Mouse (Mus musculus): ENCODE data around the gene Dynlrb1. TPM values are rescaled to one million over a fixed set of nuclear protein-coding genes. Genes with fewer than 3 reads are reported as not detected.

The Dynlrb1 gene
- polyA plus RNA-seq, 1 experiment from 2014 or later: 389 TPM

- H3K27ac ChIP-seq: no peak overlapping the region
- H3K4me3 ChIP-seq: no peak overlapping the region
- 82% methylated on average over 5 of the region's 5 CpGs for WGBS
- H3K27me3 ChIP-seq (ENCODE audit: insufficient read depth, poor library complexity, severe bottlenecking): no peaks in the 10 kb centered on the region
- no peaks in the 10 kb centered on the region for H3K36me3 ChIP-seq
- no peaks in the 10 kb centered on the region for H3K4me1 ChIP-seq
- no peak for DNase-seq (ENCODE audit: low spot score)
- H3K9me3 ChIP-seq: 0 out of 2 replicates have a peak, but pooled peaks cover 3% of the 10 kb centered on the region
These were observed 30.6 kb downstream of the Dynlrb1 start for GRCm38 (mm10) chr2:155266896-155267295.

DNA sequence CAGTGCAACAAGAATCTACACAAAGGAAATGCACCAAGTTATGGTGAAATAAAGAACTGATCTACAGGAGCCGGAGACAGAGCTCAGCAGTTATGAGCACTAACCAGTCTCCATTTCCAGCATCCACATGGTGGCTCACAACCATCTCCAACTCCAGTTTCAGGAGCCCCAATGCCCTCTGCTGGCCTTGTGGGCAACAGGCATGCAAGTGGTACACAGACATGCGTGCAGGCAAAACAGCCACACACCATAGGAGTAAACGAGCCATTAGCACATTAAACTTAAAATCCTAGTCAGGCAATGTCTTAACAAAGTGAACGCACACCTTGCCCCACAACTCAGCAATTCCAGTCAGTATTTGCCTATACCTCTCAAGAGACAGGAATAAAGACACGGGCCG, 35.6 kb downstream of the Dynlrb1 start:
- no peak overlapping the region for H3K4me3 ChIP-seq
- WGBS: 85% methylated on average over 6 of the region's 6 CpGs
- no peak for DNase-seq (ENCODE audit: low spot score)
- no peaks in the 10 kb centered on the region for H3K36me3 ChIP-seq
- no peak overlapping the region for H3K27ac ChIP-seq
- no peaks in the 10 kb centered on the region for H3K27me3 ChIP-seq (ENCODE audit: insufficient read depth, poor library complexity, severe bottlenecking)
- H3K9me3 ChIP-seq: no peaks in the 10 kb centered on the region
- H3K4me1 ChIP-seq: peaks cover 7% of the 10 kb centered on the region

DNA sequence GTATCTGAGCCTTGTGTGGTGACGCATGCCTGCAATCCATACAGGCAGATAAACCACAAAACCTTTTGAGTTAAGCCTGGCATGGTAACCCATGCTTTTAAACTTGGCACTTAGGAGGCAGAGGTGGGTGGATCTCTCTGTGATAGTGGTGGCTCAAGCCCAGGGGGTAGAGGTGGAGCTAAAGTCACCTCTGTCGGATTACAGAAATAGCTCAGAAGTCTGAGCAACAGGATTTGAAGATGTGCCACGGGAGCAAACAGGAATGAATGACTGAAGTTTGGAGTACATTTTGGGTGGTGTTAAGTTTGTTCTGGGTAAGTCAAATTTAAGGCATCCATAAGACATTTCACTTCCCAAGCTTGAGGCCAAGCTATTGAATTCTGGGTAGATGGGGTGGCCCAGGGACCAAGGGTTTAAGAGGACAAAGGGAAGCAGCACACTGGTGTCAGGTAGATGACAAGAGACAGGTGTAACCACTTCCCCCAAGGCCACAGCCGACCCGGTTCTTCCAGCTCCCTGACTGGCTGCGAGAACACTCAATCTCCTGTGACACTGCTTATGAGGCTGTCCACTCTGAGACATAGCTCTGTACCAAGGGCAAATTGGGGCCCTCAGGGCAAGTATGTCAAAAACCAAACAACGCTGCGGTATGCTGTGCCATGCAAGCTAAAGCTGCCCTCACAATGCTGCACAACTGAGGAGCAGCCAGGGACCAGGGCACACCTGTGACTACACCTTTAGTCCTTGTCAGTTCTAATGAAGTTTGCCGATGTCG, 36.2 kb downstream of the Dynlrb1 start:
- no peak for DNase-seq (ENCODE audit: low spot score)
- H3K4me3 ChIP-seq: no peak overlapping the region
- no peaks in the 10 kb centered on the region for H3K9me3 ChIP-seq
- H3K36me3 ChIP-seq: peaks cover 1% of the 10 kb centered on the region
- WGBS: 66% methylated on average over 10 of the region's 10 CpGs
- no peaks in the 10 kb centered on the region for H3K27me3 ChIP-seq (ENCODE audit: insufficient read depth, poor library complexity, severe bottlenecking)
- H3K27ac ChIP-seq: no peak overlapping the region
- peaks cover 13% of the 10 kb centered on the region for H3K4me1 ChIP-seq

DNA sequence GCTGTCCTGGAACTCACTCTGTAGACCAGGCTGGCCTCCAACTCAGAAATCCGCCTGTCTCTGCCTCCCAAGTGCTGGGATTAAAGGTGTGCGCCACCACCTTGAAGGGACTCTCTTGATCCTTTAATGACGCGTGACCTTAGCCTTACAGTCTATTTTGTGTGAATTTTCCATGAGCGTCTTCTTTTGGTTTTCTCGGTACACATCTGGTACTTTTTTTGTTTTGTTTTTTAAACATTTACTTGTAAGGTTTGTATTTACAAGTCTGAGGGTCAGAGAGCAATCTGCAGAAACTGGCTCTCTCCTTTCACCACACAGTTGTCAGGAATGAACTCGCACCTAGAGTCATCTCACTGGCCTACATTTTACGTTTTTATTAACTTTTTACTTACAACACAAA, 37.3 kb downstream of the Dynlrb1 start:
- no peak for DNase-seq (ENCODE audit: low spot score)
- peaks cover 16% of the 10 kb centered on the region for H3K4me1 ChIP-seq
- no peak overlapping the region for H3K27ac ChIP-seq
- no peaks in the 10 kb centered on the region for H3K27me3 ChIP-seq (ENCODE audit: insufficient read depth, poor library complexity, severe bottlenecking)
- WGBS: 85% methylated on average over 8 of the region's 8 CpGs
- H3K36me3 ChIP-seq: peaks cover 11% of the 10 kb centered on the region
- H3K4me3 ChIP-seq: no peak overlapping the region
- H3K9me3 ChIP-seq: no peaks in the 10 kb centered on the region

DNA sequence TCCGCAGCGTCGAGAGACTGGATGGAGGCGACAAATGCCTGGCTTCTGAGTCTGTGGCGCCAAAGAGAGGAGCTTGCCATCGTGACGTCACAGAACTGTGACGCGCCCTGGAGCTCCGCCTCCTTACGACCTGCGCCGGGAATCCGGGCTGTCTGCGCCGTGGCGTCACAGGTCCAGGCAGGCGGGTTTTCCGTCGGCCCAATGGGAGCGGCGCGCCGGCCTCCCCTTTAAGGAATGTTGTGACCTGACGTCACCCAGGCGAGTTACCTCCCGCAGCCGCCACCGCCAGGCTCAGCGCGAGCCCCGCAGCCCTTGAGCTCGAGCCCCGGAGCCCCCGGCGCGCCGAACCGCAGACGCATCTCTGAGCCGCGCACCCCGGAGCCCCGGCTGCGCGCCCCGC, 39.9 kb downstream of the Dynlrb1 start, which contains the start of gene Map1lc3a:
TSS of gene Map1lc3a (plus strand) at position 103 of the 400 bp plus-strand sequence.
- H3K4me3 ChIP-seq: peak within 1 kb of the TSS; percentile 91
- peak within 1 kb of the TSS; percentile 96 for H3K27ac ChIP-seq

GRCm38 (mm10) chr2:155276621-155277175, 40.4 kb downstream of the Dynlrb1 start:
- DNase-seq (ENCODE audit: low spot score): peak; percentile 90
- peaks cover 16% of the 10 kb centered on the region for H3K4me1 ChIP-seq
- no peaks in the 10 kb centered on the region for H3K9me3 ChIP-seq
- peaks cover 26% of the 10 kb centered on the region for H3K36me3 ChIP-seq
- under 1% methylated on average over 48 of the region's 49 CpGs for WGBS
- peak overlapping the region; percentile 91 for H3K4me3 ChIP-seq
- no peaks in the 10 kb centered on the region for H3K27me3 ChIP-seq (ENCODE audit: insufficient read depth, poor library complexity, severe bottlenecking)
- H3K27ac ChIP-seq: peak overlapping the region; percentile 96

More for the DNA sequence above, 39.9 kb downstream of the Dynlrb1 start, which contains the start of gene Map1lc3a:
- WGBS: under 1% methylated on average over 47 of the region's 47 CpGs
- peak; percentile 96 for DNase-seq (ENCODE audit: low spot score)
- no peaks in the 10 kb centered on the region for H3K27me3 ChIP-seq (ENCODE audit: insufficient read depth, poor library complexity, severe bottlenecking)
- peaks cover 16% of the 10 kb centered on the region for H3K4me1 ChIP-seq
- no peaks in the 10 kb centered on the region for H3K9me3 ChIP-seq
- H3K36me3 ChIP-seq: peaks cover 26% of the 10 kb centered on the region

DNA sequence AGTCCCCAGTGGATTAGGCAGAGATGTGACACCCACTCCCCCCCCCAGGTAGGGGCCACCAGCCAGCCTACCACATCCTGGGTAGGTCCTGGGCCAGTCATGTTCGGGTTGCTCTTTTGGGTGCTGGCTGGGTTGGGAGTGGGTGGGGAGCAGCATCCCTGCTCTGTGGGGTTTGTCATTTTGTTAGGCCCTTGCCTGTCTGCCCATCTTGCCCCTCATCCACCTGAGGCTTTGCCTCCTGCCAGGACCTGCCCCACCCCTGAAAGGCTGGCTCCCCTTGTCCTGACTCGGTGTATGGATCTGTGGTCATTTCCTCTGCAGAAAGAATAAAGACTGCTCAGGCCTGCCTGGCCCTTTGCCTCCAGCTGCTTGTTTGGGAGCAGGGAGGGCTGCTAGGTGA, 41.4 kb downstream of the Dynlrb1 start:
- peak overlapping the region; percentile 96 for H3K27ac ChIP-seq
- no peak for DNase-seq (ENCODE audit: low spot score)
- H3K36me3 ChIP-seq: peaks cover 29% of the 10 kb centered on the region
- WGBS: 86% methylated on average over 2 of the region's 2 CpGs
- peaks cover 14% of the 10 kb centered on the region for H3K4me1 ChIP-seq
- H3K27me3 ChIP-seq (ENCODE audit: insufficient read depth, poor library complexity, severe bottlenecking): no peaks in the 10 kb centered on the region
- no peaks in the 10 kb centered on the region for H3K9me3 ChIP-seq
- peak overlapping the region; percentile 91; the same call in 1 of the 2 replicates for H3K4me3 ChIP-seq

- Histone ChIP-seq H3K4me3 (no peak overlapping the region), H3K4me1 (peaks cover 12% of the 10 kb centered on the region), H3K27me3 (ENCODE audit: insufficient read depth, poor library complexity, severe bottlenecking) (no peaks in the 10 kb centered on the region), H3K36me3 (peaks cover 32% of the 10 kb centered on the region), H3K9me3 (no peaks in the 10 kb centered on the region), H3K27ac (no peak overlapping the region)
- DNase-seq (ENCODE audit: low spot score): no peak
- WGBS: 94% methylated on average over 7 of the region's 7 CpGs
These were observed 42.0 kb downstream of the Dynlrb1 start for GRCm38 (mm10) chr2:155278361-155278760.

DNA sequence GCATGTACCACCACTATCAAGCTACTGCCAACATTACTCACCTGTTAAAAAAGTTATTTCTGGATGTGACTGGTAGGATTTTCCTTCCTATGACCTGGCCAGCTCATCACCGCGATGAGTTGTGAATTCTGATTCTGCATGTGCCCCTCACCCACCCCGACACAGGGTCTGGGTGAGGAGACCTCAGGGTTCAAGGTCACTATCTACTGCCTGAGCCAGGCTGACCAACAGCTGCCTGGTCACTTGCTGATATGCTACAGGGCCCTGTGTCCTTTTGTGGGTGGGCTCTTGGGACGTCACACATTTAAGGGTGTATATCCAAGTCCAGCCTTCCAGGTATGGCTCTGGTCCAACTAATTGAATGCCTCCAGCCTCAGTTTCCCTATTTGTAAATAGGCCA, 42.8 kb downstream of the Dynlrb1 start:
- H3K9me3 ChIP-seq: no peaks in the 10 kb centered on the region
- DNase-seq (ENCODE audit: low spot score): no peak
- H3K4me3 ChIP-seq: no peak overlapping the region
- peaks cover 39% of the 10 kb centered on the region for H3K36me3 ChIP-seq
- 89% methylated on average over 4 of the region's 4 CpGs for WGBS
- no peak overlapping the region for H3K27ac ChIP-seq
- H3K27me3 ChIP-seq (ENCODE audit: insufficient read depth, poor library complexity, severe bottlenecking): no peaks in the 10 kb centered on the region
- H3K4me1 ChIP-seq: peaks cover 12% of the 10 kb centered on the region

- 71% methylated on average over 2 of the region's 2 CpGs for WGBS
- Histone ChIP-seq H3K36me3 (peaks cover 44% of the 10 kb centered on the region), H3K4me3 (no peak overlapping the region)
These were observed 43.8 kb downstream of the Dynlrb1 start for GRCm38 (mm10) chr2:155280116-155280515.

GRCm38 (mm10) chr2:155283793-155284192, 47.5 kb downstream of the Dynlrb1 start:
- peaks cover 31% of the 10 kb centered on the region for H3K36me3 ChIP-seq
- WGBS: 87% methylated on average over 4 of the region's 4 CpGs

More at GRCm38 (mm10) chr2:155280116-155280515, 43.8 kb downstream of the Dynlrb1 start:
- Histone ChIP-seq H3K4me1 (peaks cover 15% of the 10 kb centered on the region), H3K27me3 (ENCODE audit: insufficient read depth, poor library complexity, severe bottlenecking) (no peaks in the 10 kb centered on the region), H3K9me3 (no peaks in the 10 kb centered on the region), H3K27ac (no peak overlapping the region)
- no peak for DNase-seq (ENCODE audit: low spot score)

GRCm38 (mm10) chr2:155284647-155285046, 48.3 kb downstream of the Dynlrb1 start:
- 81% methylated on average over 7 of the region's 7 CpGs for WGBS
- no peaks in the 10 kb centered on the region for H3K27me3 ChIP-seq (ENCODE audit: insufficient read depth, poor library complexity, severe bottlenecking)
- no peak for DNase-seq (ENCODE audit: low spot score)

More at GRCm38 (mm10) chr2:155283793-155284192, 47.5 kb downstream of the Dynlrb1 start:
- H3K9me3 ChIP-seq: no peaks in the 10 kb centered on the region
- H3K4me3 ChIP-seq: no peak overlapping the region
- H3K27ac ChIP-seq: no peak overlapping the region
- H3K4me1 ChIP-seq: peaks cover 11% of the 10 kb centered on the region
- H3K27me3 ChIP-seq (ENCODE audit: insufficient read depth, poor library complexity, severe bottlenecking): no peaks in the 10 kb centered on the region
- no peak for DNase-seq (ENCODE audit: low spot score)

DNA sequence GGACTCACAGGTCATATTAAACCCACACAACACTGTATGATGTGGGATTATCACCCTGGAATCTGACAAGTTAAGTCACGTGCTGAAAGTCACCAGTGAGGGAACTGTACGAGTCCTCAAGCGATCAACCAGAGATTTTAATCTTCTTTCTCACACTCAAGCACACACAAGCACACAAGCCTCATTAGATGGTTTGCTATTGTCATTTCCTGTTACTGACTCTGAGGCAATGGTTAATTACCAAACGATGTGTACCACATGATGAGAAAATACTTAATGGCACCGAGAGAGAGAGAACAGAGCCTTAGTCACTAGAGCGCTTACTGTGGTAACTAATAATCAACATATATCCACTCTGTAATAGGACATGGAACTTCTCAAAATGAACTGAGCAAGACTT, 49.4 kb downstream of the Dynlrb1 start:
- no peak for DNase-seq (ENCODE audit: low spot score)
- Histone ChIP-seq H3K9me3 (no peaks in the 10 kb centered on the region), H3K27ac (no peak overlapping the region), H3K4me3 (no peak overlapping the region), H3K27me3 (ENCODE audit: insufficient read depth, poor library complexity, severe bottlenecking) (no peaks in the 10 kb centered on the region), H3K4me1 (peaks cover 11% of the 10 kb centered on the region), H3K36me3 (peaks cover 35% of the 10 kb centered on the region)
- 88% methylated on average over 6 of the region's 6 CpGs for WGBS

More at GRCm38 (mm10) chr2:155284647-155285046, 48.3 kb downstream of the Dynlrb1 start:
- Histone ChIP-seq H3K4me1 (peaks cover 11% of the 10 kb centered on the region), H3K9me3 (no peaks in the 10 kb centered on the region), H3K27ac (peak overlapping the region; percentile 69; the same call in 1 of the 2 replicates), H3K4me3 (no peak overlapping the region), H3K36me3 (peaks cover 30% of the 10 kb centered on the region)

Measured in heart, embryonic 10.5 days (tissue).